Mouse (Mus musculus): ENCODE measurements around the gene Magea8.
"Not testable (repeated sequence)": the region's sequence is repeated elsewhere in the genome, so short reads cannot be mapped to it uniquely, and the experiment has no call there.

DNA sequence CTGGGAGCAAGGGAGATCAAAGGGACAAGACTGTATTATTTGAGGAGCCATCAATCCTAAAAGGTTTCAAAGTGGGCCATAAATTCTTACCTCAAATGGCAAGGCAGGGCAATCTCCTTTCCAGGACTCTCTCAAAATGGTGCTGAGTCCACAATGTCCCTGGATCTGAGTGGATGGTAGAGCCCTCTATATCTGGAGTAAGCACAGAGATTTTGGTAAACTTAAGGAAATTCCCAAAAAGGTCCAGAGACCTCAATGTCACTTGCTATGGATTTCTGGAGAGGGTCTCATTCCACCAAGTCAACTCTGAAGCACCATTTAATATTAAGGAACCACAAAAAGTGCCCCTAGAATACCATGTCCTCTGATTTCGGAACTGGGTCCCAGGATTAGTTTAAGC, 59.8 kb downstream of the Magea8 start, which contains the start of gene Magea6:
- not testable (repeated sequence) for TF ChIP-seq POLR2A (IDR thresholded peaks at IDR 0.05; ENCODE audit: borderline replicate concordance, insufficient read depth, low read length); CTCF (IDR thresholded peaks at IDR 0.05; ENCODE audit: borderline replicate concordance, insufficient read depth, low read depth, low read length)

Data from cerebellum, adult 2 months (tissue).